Mouse (Mus musculus) spleen, adult 18-20 months (tissue): ENCODE data around the gene Tbl1xr1.

Experiments used
- DNase-seq, 2 experiments: peaks; one replicate each; pipeline ENCODE4 v3.0.0; 2022; ENCODE audit warnings: mixed read lengths in 2 of 2

Gene Tbl1xr1

GRCm38 (mm10) chr3:22076561-22076935, at the start of gene Tbl1xr1:
Gene Tbl1xr1 (plus strand): TSS chr3:22076652.
- DNase-seq = peak; percentile 90 to 92

- DNase-seq = no peak
Observed at GRCm38 (mm10) chr3:22038004-22038403, 38.4 kb upstream of the Tbl1xr1 start.

DNA sequence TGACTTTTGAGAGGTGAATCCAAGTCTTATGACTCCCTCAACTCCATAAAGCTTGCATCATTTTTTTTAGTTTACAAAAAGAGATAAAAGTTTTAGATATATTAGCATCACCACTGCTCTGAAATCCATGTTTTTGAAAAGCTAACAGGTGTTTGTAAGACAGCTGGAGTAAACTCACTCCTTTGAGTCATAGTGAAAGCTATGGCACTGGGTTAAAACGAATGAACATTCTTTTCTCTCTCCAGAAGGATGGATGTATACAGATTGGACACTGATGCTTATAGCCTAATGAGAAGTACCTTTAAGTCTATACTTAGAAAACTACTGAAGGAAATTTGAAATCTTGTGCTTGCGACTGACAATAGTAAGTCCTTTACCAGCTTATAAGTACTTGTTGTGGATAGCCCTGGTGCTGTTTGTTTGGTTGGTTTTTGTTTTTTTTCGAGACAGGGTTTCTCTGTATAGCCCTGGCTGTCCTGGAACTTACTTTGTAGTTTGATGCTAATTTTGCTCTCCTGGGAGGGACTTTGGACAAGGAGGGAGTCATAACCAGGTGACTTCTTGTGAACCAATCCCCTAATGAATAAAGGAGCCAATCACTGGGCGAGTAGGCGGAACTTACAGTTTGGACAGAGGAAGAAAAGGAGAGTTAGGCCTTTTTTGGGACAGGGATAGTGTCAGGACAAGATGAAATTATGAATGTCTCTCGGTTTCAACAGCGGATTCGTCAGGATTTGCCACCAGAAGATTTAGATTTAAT, 37.2 kb upstream of the Tbl1xr1 start:
- DNase-seq = no peak

DNA sequence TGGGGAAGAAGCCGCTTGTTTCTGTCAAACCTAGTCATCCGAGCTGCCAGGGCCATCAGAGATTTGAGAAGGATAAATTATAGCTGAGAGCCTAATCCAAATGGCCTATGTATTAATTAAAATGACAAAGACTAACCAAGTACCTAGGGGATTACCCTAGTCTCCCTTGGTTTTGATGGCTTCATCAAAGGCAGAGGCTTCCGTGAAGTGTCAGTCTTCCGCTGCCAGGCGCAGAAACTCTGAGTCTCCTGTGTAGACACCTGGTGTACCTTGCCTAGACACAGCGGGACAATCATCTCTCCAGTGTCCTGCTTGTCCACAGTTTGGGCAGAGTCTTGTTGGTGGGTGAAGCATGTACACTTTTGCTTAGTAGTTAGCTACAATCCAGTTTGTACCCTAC, 35.8 kb upstream of the Tbl1xr1 start:
- no peak for DNase-seq

DNA sequence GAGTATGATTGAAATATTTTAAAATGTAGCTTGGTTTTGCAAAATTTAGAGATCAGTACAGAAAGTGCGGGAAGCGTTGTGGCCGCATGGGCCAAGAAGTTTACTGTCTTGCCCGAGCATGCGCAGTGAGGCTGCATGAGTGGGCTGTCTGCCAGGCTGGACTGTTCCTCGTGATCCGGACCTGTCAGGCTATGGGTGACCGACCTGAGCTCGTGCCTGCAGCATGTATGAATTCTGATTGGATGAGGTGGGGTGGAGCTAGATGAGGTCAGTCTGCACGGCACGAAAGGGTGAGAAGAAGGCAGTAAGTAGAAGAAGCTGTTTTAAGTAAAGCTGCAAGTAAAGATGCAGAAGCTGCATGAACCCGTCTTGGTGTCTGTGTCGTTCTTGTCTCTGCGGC, 29.2 kb upstream of the Tbl1xr1 start:
- no peak for DNase-seq

- no peak for DNase-seq
Observed at GRCm38 (mm10) chr3:22056664-22057328, 19.7 kb upstream of the Tbl1xr1 start.

DNA sequence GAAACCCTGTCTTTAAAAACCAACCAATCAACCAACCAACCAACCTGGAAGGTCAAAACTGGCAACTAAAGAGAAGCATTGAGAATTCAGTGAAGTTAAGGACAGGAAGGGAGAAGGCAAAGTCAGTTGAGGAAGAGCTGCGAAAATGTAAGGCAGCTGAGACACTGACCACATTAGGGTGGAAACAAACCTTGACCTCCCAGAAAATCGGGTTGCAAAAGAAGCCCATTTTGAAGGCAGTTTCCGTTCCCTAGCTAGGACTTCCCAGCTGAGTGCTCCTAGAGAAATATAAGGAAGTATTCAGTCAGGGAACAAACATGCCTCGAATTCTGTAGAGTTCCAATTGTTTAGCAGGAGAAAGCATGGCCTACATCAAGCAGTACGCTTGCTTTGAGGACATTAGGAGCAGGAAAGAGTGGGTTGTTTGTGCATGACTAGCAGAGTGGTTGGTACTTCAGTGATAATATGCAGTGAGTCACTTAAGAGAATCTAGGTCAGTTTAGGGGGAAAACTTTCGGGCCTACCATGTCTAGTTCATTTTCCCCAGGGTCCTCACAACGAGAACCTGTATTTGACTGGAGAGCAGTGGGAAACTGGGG, 18.1 kb upstream of the Tbl1xr1 start:
- no peak for DNase-seq

- no peak for DNase-seq
Observed at GRCm38 (mm10) chr3:22061163-22061562, 15.3 kb upstream of the Tbl1xr1 start.

DNA sequence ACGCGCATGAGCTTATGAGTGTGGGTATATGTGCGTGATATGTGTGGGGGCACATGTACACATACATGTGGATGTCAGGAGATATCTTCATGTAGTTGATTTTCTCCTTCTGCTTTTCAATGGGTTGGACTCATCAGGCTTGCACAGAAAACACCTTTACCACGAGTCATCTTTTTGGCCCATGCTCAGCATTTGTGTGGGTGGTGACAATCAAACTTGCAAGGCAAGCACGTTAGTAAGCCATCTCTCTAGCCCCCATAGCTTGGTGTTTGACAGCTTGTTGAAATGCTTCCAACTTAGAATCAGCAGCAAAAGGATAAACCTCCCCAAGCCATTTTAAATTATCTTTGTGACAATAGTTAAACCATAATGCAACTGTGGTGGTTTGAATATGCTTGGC, 7.8 kb upstream of the Tbl1xr1 start:
- DNase-seq = no peak

- DNase-seq = no peak
Observed at GRCm38 (mm10) chr3:22073916-22074315, 2.5 kb upstream of the Tbl1xr1 start.

DNA sequence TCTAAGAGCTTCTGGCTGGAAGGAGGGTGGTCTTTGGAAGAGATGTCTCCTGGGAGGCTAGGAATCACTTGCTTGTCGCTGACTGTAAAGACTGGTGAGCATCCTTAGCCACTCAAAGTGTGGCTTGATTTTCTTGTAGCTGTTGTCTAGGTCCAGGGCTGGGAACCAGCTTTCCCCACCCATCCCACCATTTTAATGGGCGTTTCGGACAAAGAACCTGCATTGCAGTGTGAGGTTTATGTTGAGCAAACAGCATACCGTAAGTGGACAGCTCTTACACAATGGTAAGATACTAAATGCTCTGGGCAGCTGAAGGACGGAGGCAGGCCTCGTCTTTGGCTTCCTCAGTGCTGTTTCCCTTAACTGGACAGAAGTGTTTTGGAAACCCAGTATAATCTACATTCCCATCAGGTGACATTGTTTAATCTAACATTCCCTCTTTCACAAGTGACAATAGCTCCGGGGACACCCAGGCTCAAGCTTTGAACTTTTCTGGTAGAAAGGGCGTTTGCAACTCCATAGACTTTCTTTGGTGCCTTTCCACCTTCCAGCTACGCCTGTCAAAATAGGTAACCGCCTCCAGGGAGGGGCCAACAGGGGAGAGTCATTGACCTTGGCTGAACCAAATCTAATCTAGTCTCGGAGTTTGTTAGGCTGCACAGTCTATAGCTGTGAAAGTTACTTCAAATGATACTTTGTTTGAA, 1.7 kb upstream of the Tbl1xr1 start:
- no peak for DNase-seq

DNA sequence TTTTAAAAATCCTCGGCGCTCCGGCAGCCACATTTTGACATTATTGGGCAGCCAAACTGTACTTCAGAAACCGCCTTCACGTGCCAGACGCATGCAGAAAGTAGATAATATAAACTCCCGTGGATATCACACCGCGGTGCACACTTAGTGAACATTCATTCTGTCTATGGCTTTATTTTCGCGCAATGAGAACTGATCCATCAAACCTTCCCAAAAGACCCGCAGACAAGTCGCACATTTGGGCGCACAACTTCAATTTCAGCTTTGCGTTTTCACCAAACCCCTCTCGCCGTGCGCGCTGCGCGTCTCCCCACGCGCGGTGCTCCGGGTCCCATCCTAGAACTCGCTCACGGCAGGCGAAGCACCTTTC, 950 bp upstream of the Tbl1xr1 start:
- DNase-seq = no peak

DNA sequence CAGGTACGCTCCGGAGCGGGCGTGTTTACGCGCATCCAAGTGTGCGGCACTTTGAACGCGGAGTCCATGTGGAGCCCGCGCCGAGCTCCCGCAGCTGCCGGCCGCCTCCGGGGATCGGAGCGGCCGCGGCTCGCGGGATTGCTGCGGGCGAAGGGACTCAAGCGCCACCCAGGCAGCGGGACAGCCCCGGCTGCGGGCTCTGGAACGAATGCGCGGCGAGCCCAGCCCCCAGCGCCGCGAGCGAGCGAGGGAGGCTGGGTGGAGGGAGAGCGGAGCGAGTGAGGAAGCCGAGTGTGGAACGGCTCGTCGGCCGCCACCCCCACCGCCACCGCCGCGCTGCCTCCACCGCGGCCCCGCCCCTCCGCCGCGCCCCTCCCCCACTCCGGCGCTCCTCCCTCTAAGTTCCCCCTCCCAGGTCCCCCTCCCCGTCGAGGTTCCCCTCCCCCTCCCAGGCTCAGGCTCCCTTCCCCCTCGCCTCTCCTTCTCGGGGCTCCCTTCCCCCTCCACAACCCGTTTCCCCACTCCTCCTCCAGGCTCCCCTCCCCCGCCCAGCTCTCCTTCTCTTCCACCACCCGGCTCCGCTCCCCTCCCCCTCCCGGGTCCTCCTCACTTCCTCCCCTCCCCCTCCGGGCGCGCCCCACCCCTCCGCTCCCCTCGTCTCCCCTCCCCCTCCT, 428 bp upstream of the Tbl1xr1 start:
- DNase-seq = peak; percentile 89

DNA sequence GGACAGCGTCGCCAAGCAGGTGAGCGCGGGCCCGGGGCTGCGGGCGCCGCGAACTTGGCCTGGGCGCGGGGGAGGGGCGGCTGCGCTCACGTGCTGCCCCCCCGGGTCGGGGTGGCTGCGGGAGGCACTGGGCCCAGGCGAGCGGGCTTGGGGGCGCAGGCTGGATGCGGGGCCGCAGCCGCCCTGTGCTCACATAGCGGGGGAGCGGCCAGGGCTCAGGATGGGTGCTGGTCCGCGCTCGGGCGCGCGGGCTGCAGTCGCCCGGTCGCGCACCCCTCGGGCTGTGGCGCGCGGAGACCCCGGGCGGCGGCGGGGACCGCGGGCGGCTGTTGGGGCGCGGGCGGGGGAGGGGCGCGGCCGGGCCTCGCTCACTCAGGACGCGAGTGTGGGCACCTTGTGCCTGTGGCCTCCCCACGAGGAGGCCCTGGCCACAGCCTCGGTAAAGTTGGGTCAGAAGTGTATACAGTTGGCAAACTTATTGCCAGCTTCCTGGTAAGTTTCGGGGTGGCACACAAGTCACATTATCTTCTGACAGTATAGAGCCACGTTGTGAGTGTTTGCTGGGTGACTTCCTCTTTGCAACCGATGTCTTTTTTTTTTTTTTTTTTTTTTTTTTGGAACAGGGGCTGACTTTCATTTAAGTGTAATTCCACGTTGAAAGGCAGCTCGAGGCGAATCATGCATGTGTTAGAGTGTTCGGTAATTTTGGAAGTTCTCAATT, 644 bp downstream of the Tbl1xr1 start:
- peak in 1 of 2 experiments; percentile 65 for DNase-seq

- no peak for DNase-seq
Observed at GRCm38 (mm10) chr3:22077657-22078475, 1.4 kb downstream of the Tbl1xr1 start.

- DNase-seq = no peak
Observed at GRCm38 (mm10) chr3:22078529-22078928, 2.1 kb downstream of the Tbl1xr1 start.

DNA sequence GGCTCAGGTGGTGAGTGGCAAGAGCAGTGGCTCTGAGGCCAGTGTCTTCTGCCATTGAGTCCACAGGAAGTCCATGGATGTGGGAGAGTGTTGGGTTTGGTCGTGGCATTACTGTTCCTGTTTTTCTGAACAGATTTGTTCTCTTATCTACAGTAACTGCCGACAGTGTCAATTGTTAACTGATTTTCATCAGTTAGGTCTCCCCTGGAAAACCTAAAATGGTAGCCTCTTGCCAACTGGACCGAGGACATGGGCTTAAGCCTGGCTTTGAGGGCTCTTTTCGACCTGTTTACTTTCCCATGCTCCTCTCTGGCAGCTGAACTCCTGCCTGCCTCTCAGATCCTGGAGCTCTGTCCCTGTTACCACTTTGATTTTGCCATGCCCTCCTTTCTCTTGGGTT, 5.4 kb downstream of the Tbl1xr1 start:
- DNase-seq = no peak

- no peak for DNase-seq
Observed at GRCm38 (mm10) chr3:22082823-22083222, 6.4 kb downstream of the Tbl1xr1 start.

- no peak for DNase-seq
Observed at GRCm38 (mm10) chr3:22084222-22084996, 8.0 kb downstream of the Tbl1xr1 start.

GRCm38 (mm10) chr3:22089825-22090224, 13.4 kb downstream of the Tbl1xr1 start:
- DNase-seq = no peak
